Mouse (Mus musculus) lung, embryonic 15.5 days (tissue): ENCODE data around the gene Timm8a2. TPM values are rescaled to one million over a fixed set of nuclear protein-coding genes. Genes with fewer than 3 reads are reported as not detected.
A peak's percentile ranks its signal among the peaks of the same experiment; 100 is the strongest.

Source experiments
- ATAC-seq: fragments of 200-750 bp; cut with Nextera tagmentation; 2 replicates; pipeline ENCODE4 v1.8.0; 2017; ENCODE audit warnings: moderate number of reproducible peaks, borderline replicate concordance; ENCODE audit not compliant: low FRiP score, low TSS enrichment; ENCODE audit errors: extremely low read depth
- H3K27ac ChIP-seq: fragments of 300-500 bp; sonication (generic); 2 replicates; pipeline ENCODE4 v1.5.1; 2015; ENCODE audit warnings: moderate library complexity, mild to moderate bottlenecking, inconsistent platforms
- H3K27me3 ChIP-seq: fragments of 300-500 bp; sonication (generic); 2 replicates; pipeline ENCODE4 v1.6.1; 2015; ENCODE audit warnings: inconsistent platforms
- H3K36me3 ChIP-seq: fragments of 300-500 bp; sonication (generic); 2 replicates; pipeline ENCODE4 v1.6.1; 2015; ENCODE audit warnings: inconsistent platforms
- H3K4me1 ChIP-seq: fragments of 300-500 bp; sonication (generic); 2 replicates; pipeline ENCODE4 v1.6.1; 2015; ENCODE audit warnings: inconsistent platforms
- H3K4me2 ChIP-seq: fragments of 300-500 bp; sonication (generic); 2 replicates; pipeline ENCODE4 v1.6.1; 2015; ENCODE audit warnings: inconsistent platforms, mild to moderate bottlenecking, moderate library complexity
- H3K4me3 ChIP-seq: fragments of 300-500 bp; sonication (generic); 2 replicates; pipeline ENCODE4 v1.5.1; 2015; ENCODE audit warnings: mild to moderate bottlenecking, inconsistent platforms
- H3K9ac ChIP-seq: fragments of 300-500 bp; sonication (generic); 2 replicates; pipeline ENCODE4 v1.6.1; 2015; ENCODE audit warnings: inconsistent platforms
- H3K9me3 ChIP-seq: fragments of 300-500 bp; sonication (generic); 2 replicates; pipeline ENCODE4 v1.6.1; 2016; ENCODE audit warnings: inconsistent platforms
- WGBS: fragments of 180-500 bp; shearing (Covaris S2); methylation state at CpG from one replicate; pipeline ENCODE4 v1.1.7; 2015; 5-methylcytosine and 5-hydroxymethylcytosine counted together
- polyA plus RNA-seq: library from polyadenylated mRNA; unstranded; fragments of >200 nt; fragmentation: Nextera tagmentation; extraction: Ambion mirVana; gene quantifications from 2 replicates; pipeline ENCODE4 v1.2.1, GENCODE M21; 2015

The Timm8a2 gene
- polyA plus RNA-seq, 1 experiment from 2014 or later = not detected

GRCm38 (mm10) chr14:121994846-121995556, 39.5 kb upstream of the Timm8a2 start:
- peaks cover 6% of the 10 kb centered on the region; the same call in 1 of the 2 replicates for H3K4me1 ChIP-seq
- WGBS = 90% methylated on average over 7 of the region's 7 CpGs

GRCm38 (mm10) chr14:121995557-121995870, 39.0 kb upstream of the Timm8a2 start:
- H3K9me3 ChIP-seq = no peaks in the 10 kb centered on the region
- no peak overlapping the region for H3K9ac ChIP-seq
- no peak overlapping the region for H3K4me3 ChIP-seq
- H3K36me3 ChIP-seq = peaks cover 2% of the 10 kb centered on the region; the same call in 1 of the 2 replicates
- no peak overlapping the region for H3K27ac ChIP-seq
- H3K27me3 ChIP-seq = no peaks in the 10 kb centered on the region
- ATAC-seq = no peak
- H3K4me1 ChIP-seq = peaks cover 6% of the 10 kb centered on the region; the same call in 1 of the 2 replicates
- no peak overlapping the region for H3K4me2 ChIP-seq
- 81% methylated on average over 1 of the region's 1 CpGs for WGBS

More at GRCm38 (mm10) chr14:121994846-121995556, 39.5 kb upstream of the Timm8a2 start:
- no peak for ATAC-seq
- Histone ChIP-seq H3K9ac (no peak overlapping the region), H3K4me3 (no peak overlapping the region), H3K36me3 (peaks cover 2% of the 10 kb centered on the region; the same call in 1 of the 2 replicates), H3K9me3 (no peaks in the 10 kb centered on the region), H3K27me3 (no peaks in the 10 kb centered on the region), H3K27ac (no peak overlapping the region), H3K4me2 (no peak overlapping the region)

GRCm38 (mm10) chr14:121996786-121997185, 37.7 kb upstream of the Timm8a2 start:
- peak; percentile 37; the same call in 1 of the 2 replicates for ATAC-seq
- no peaks in the 10 kb centered on the region for H3K9me3 ChIP-seq

GRCm38 (mm10) chr14:121999455-121999854, 35.0 kb upstream of the Timm8a2 start:
- Histone ChIP-seq H3K9ac (no peak overlapping the region), H3K27ac (no peak overlapping the region), H3K27me3 (no peaks in the 10 kb centered on the region), H3K4me2 (no peak overlapping the region), H3K4me3 (no peak overlapping the region), H3K9me3 (no peaks in the 10 kb centered on the region), H3K36me3 (peaks cover 2% of the 10 kb centered on the region; the same call in 1 of the 2 replicates), H3K4me1 (peaks cover 6% of the 10 kb centered on the region; the same call in 1 of the 2 replicates)
- 79% methylated on average over 8 of the region's 8 CpGs for WGBS
- no peak for ATAC-seq

More at GRCm38 (mm10) chr14:121996786-121997185, 37.7 kb upstream of the Timm8a2 start:
- Histone ChIP-seq H3K4me3 (no peak overlapping the region), H3K4me2 (no peak overlapping the region), H3K4me1 (peaks cover 6% of the 10 kb centered on the region; the same call in 1 of the 2 replicates), H3K27ac (no peak overlapping the region), H3K9ac (no peak overlapping the region), H3K27me3 (no peaks in the 10 kb centered on the region), H3K36me3 (peaks cover 2% of the 10 kb centered on the region; the same call in 1 of the 2 replicates)
- WGBS = 79% methylated on average over 8 of the region's 8 CpGs

- Histone ChIP-seq H3K4me3 (no peak overlapping the region), H3K36me3 (no peaks in the 10 kb centered on the region), H3K4me1 (peaks cover 6% of the 10 kb centered on the region; the same call in 1 of the 2 replicates), H3K27me3 (no peaks in the 10 kb centered on the region), H3K27ac (no peak overlapping the region), H3K9ac (no peak overlapping the region), H3K9me3 (no peaks in the 10 kb centered on the region), H3K4me2 (no peak overlapping the region)
- no peak for ATAC-seq
- WGBS = 90% methylated on average over 17 of the region's 17 CpGs
Observed at GRCm38 (mm10) chr14:122000346-122001105, 33.9 kb upstream of the Timm8a2 start.

- 89% methylated on average over 7 of the region's 7 CpGs for WGBS
- no peaks in the 10 kb centered on the region for H3K27me3 ChIP-seq
- H3K4me1 ChIP-seq = no peaks in the 10 kb centered on the region
Observed at GRCm38 (mm10) chr14:122002224-122002623, 32.2 kb upstream of the Timm8a2 start.

GRCm38 (mm10) chr14:122003812-122004211, 30.7 kb upstream of the Timm8a2 start:
- 0 out of 2 replicates have a peak, but pooled peaks cover under 1% of the 10 kb centered on the region for H3K36me3 ChIP-seq
- no peak overlapping the region for H3K4me2 ChIP-seq
- ATAC-seq = no peak
- no peaks in the 10 kb centered on the region for H3K27me3 ChIP-seq
- H3K4me3 ChIP-seq = no peak overlapping the region
- H3K9me3 ChIP-seq = no peaks in the 10 kb centered on the region
- no peak overlapping the region for H3K9ac ChIP-seq
- H3K4me1 ChIP-seq = no peaks in the 10 kb centered on the region
- no peak overlapping the region for H3K27ac ChIP-seq

More at GRCm38 (mm10) chr14:122002224-122002623, 32.2 kb upstream of the Timm8a2 start:
- H3K9ac ChIP-seq = no peak overlapping the region
- no peak overlapping the region for H3K4me2 ChIP-seq
- no peak overlapping the region for H3K27ac ChIP-seq
- no peak overlapping the region for H3K4me3 ChIP-seq
- H3K9me3 ChIP-seq = no peaks in the 10 kb centered on the region
- H3K36me3 ChIP-seq = no peaks in the 10 kb centered on the region
- no peak for ATAC-seq

GRCm38 (mm10) chr14:122008261-122008660, 26.2 kb upstream of the Timm8a2 start:
- no peaks in the 10 kb centered on the region for H3K9me3 ChIP-seq
- H3K9ac ChIP-seq = no peak overlapping the region
- H3K36me3 ChIP-seq = peaks cover 8% of the 10 kb centered on the region; the same call in 1 of the 2 replicates
- no peaks in the 10 kb centered on the region for H3K27me3 ChIP-seq
- no peak overlapping the region for H3K4me2 ChIP-seq
- no peak for ATAC-seq
- H3K4me1 ChIP-seq = no peaks in the 10 kb centered on the region
- WGBS = 85% methylated on average over 4 of the region's 4 CpGs
- H3K4me3 ChIP-seq = no peak overlapping the region
- H3K27ac ChIP-seq = no peak overlapping the region

GRCm38 (mm10) chr14:122009502-122009901, 25.0 kb upstream of the Timm8a2 start:
- H3K4me2 ChIP-seq = no peak overlapping the region

GRCm38 (mm10) chr14:122010301-122010700, 24.2 kb upstream of the Timm8a2 start:
- Histone ChIP-seq H3K36me3 (peaks cover 8% of the 10 kb centered on the region; the same call in 1 of the 2 replicates), H3K4me1 (no peaks in the 10 kb centered on the region), H3K9ac (no peak overlapping the region), H3K4me3 (no peak overlapping the region), H3K9me3 (no peaks in the 10 kb centered on the region), H3K27ac (no peak overlapping the region), H3K4me2 (no peak overlapping the region), H3K27me3 (no peaks in the 10 kb centered on the region)
- no peak for ATAC-seq
- WGBS = 79% methylated on average over 7 of the region's 7 CpGs

More at GRCm38 (mm10) chr14:122009502-122009901, 25.0 kb upstream of the Timm8a2 start:
- Histone ChIP-seq H3K27me3 (no peaks in the 10 kb centered on the region), H3K36me3 (peaks cover 8% of the 10 kb centered on the region; the same call in 1 of the 2 replicates), H3K27ac (no peak overlapping the region), H3K9ac (no peak overlapping the region), H3K4me1 (no peaks in the 10 kb centered on the region), H3K4me3 (no peak overlapping the region), H3K9me3 (no peaks in the 10 kb centered on the region)
- 89% methylated on average over 13 of the region's 13 CpGs for WGBS
- no peak for ATAC-seq

- 91% methylated on average over 8 of the region's 8 CpGs for WGBS
- Histone ChIP-seq H3K4me2 (no peak overlapping the region), H3K27ac (no peak overlapping the region), H3K4me3 (no peak overlapping the region), H3K4me1 (no peaks in the 10 kb centered on the region), H3K9ac (no peak overlapping the region), H3K27me3 (no peaks in the 10 kb centered on the region), H3K36me3 (peaks cover 8% of the 10 kb centered on the region; the same call in 1 of the 2 replicates), H3K9me3 (no peaks in the 10 kb centered on the region)
- no peak for ATAC-seq
Observed at GRCm38 (mm10) chr14:122011768-122012167, 22.7 kb upstream of the Timm8a2 start.

- Histone ChIP-seq H3K4me2 (no peak overlapping the region), H3K27me3 (no peaks in the 10 kb centered on the region), H3K9me3 (no peaks in the 10 kb centered on the region), H3K4me1 (no peaks in the 10 kb centered on the region), H3K36me3 (peaks cover 8% of the 10 kb centered on the region; the same call in 1 of the 2 replicates), H3K4me3 (no peak overlapping the region), H3K27ac (no peak overlapping the region), H3K9ac (no peak overlapping the region)
- WGBS = 66% methylated on average over 5 of the region's 5 CpGs
- no peak for ATAC-seq
Observed at GRCm38 (mm10) chr14:122012193-122012592, 22.3 kb upstream of the Timm8a2 start.
